Mouse (Mus musculus): ENCODE results near the gene Phf5a.

DNA sequence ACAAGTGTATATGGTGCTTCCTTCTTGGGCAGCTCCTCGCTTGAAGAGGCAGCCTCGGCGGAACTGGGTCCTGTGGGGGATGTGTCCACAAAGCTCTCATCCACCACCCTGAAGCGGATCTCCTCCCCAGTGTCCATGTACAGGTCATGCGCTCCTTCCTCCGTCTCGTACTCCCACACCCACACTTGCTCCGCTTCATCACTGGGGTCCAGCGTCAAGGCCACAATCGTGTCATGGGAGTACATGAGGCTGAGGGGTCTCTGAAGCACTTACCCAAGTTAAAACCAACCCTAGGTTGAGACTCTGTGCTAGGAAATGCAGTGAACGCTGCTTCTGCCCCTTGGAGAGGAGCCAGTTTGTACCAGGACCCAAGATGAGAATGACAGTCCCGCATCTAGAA is 45.5 kb upstream of the Phf5a start:
- no peak for TF ChIP-seq POLR2A (IDR thresholded peaks at IDR 0.05; ENCODE audit: control insufficient read depth, low read depth, low read length)
- no peak for TF ChIP-seq CTCF (IDR thresholded peaks at IDR 0.05; ENCODE audit: control insufficient read depth, insufficient read depth, insufficient replicate concordance, low read depth, low read length)

Data from testis, adult 2 months (tissue).